Mouse (Mus musculus): ENCODE results near the gene Tbc1d25. TPM values are rescaled to one million over a fixed set of nuclear protein-coding genes. Genes with fewer than 3 reads are reported as not detected.

Tbc1d25 gene
- total and polyA plus RNA-seq, 2 experiments from 2014 or later, result 17.4 to 19.9 TPM

DNA sequence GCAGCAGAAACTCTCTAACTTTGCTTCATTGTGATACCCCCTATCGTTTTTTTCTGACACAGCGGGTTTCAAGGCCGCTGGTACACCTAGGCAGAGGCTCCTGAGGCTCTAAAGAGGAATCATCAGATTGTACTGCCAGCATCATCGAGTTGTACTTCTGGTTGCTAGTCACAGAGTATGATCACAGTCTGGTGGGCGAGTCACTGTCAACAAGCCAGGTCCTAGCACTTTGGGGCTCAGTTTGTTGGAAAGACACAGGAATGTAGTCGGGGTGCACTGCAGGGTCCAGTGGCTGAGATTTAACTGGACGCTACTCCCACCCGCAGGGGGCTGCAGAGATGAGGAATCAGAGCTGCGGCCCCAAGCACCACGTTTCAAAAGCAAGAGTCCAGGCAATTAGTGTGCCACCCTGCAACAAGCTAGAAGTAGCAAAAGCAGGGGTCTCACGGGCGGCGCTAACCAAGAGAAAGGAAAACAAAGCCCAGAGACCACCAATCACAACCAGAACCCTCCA, 16.2 kb upstream of the Tbc1d25 start:
- H3K27ac ChIP-seq, result peak overlapping the region; percentile 64
- peak overlapping the region; percentile 62 for H3K4me2 ChIP-seq (ENCODE audit: low read depth, low read length)
- H3K4me1 ChIP-seq (ENCODE audit: insufficient read depth, low read length), result no peaks in the 10 kb centered on the region
- H3K27me3 ChIP-seq (ENCODE audit: insufficient read depth, low read length), result no peaks in the 10 kb centered on the region
- no peaks in the 10 kb centered on the region for H3K9me3 ChIP-seq (ENCODE audit: low read length)
- DNase-seq (ENCODE audit: low spot score) (no peak), ATAC-seq (no peak)
- WGBS, result 20% methylated on average over 13 of the region's 13 CpGs
- TF ChIP-seq CTCF (IDR thresholded peaks at IDR 0.05; ENCODE audit: low read depth), result peak; percentile 24; the same call in 1 of the 2 replicates
- H3K4me3 ChIP-seq (ENCODE audit: low read length), result peak overlapping the region; percentile 48
- no peaks in the 10 kb centered on the region for H3K36me3 ChIP-seq (ENCODE audit: insufficient read depth, low read length)
- peak overlapping the region; percentile 41; the same call in 1 of the 2 replicates for H3K9ac ChIP-seq (replicated peaks; ENCODE audit: low read length)

DNA sequence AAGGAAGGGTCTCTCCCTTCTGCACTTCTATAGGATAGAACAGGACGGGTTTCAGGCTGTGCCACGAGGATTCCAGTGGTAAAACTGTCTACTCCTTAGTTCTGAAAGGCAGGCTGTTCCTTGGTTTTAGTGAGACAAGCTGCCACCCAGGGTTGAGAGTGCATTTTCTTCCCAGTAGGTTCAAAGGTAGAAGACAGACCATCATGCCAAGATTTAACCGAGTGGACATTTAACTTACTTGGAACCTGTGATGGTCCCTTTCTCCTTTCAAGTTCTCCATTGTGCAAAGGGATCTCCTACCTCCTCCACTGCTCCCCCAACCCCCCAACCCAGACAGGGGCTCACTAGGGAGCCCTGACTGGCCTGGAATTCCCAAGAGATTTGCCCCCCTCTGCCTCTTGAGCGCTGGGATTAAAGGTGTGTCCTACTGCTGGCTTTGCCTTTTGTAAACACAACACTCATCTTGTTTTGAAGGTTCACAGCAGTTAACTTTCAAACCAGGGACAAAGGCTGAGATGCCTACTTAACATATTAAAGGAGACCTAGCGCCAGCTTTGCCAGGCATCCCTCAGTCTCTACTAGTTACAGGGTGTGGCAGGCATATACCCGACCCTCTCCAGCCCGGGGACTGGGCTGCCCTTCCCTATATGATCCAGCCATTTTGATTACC, 7.0 kb upstream of the Tbc1d25 start:
- Histone ChIP-seq H3K9ac (replicated peaks; ENCODE audit: low read length) (no peak overlapping the region), H3K36me3 (ENCODE audit: insufficient read depth, low read length) (no peaks in the 10 kb centered on the region), H3K9me3 (ENCODE audit: low read length) (no peaks in the 10 kb centered on the region), H3K27me3 (ENCODE audit: insufficient read depth, low read length) (no peaks in the 10 kb centered on the region), H3K4me1 (ENCODE audit: insufficient read depth, low read length) (no peaks in the 10 kb centered on the region), H3K27ac (no peak overlapping the region), H3K4me3 (ENCODE audit: low read length) (no peak overlapping the region), H3K4me2 (ENCODE audit: low read depth, low read length) (no peak overlapping the region)
- ATAC-seq (no peak), DNase-seq (ENCODE audit: low spot score) (no peak)
- no peak for TF ChIP-seq CTCF (IDR thresholded peaks at IDR 0.05; ENCODE audit: low read depth)
- WGBS, result 26% methylated on average over 7 of the region's 7 CpGs

DNA sequence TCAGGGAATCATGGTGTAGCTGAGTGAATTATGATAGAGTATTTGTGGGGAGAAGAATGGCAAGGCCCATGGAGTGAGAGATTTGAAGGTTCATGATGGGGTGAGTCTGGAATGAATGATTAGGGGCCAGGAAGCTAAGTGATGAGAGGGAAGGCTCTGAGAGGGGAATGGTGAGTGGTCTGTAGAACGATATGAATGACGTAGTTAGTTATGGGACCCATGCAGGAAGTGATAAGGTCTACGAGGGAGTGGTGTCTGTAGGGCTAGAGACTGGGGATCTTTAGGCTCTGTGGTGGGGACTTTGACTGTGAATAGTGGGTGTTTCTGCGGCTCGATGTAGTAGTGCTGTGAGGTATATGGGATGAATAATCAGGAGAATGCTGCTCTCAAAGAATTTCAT, 3.7 kb upstream of the Tbc1d25 start:
- Histone ChIP-seq H3K4me3 (ENCODE audit: low read length) (no peak overlapping the region), H3K9ac (replicated peaks; ENCODE audit: low read length) (no peak overlapping the region), H3K27ac (no peak overlapping the region), H3K9me3 (ENCODE audit: low read length) (no peaks in the 10 kb centered on the region), H3K36me3 (ENCODE audit: insufficient read depth, low read length) (no peaks in the 10 kb centered on the region), H3K4me2 (ENCODE audit: low read depth, low read length) (no peak overlapping the region), H3K4me1 (ENCODE audit: insufficient read depth, low read length) (no peaks in the 10 kb centered on the region), H3K27me3 (ENCODE audit: insufficient read depth, low read length) (no peaks in the 10 kb centered on the region)
- no peak for TF ChIP-seq CTCF (IDR thresholded peaks at IDR 0.05; ENCODE audit: low read depth)
- DNase-seq (ENCODE audit: low spot score) (no peak), ATAC-seq (no peak)
- 90% methylated on average over 5 of the region's 5 CpGs for WGBS

DNA sequence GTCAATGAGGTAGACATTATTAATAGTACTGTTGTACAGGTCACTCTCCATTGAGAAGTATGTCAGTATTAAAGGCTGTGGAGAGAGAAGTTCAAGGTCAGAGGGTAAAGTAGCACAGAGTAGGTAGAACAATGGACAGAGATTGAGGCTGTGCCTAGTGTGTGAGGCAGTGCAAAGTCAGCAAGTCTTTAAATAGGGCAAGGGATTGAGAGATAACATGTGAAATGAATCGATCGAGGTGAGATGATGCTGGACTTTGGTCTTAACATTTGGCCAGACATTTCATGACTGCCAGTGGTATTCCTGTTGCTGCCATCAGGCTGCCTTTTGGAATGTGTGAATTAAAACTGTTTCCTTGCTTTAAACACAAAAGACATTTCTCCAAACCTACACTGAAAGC, 2.9 kb upstream of the Tbc1d25 start:
- H3K4me3 ChIP-seq (ENCODE audit: low read length), result no peak overlapping the region
- H3K4me1 ChIP-seq (ENCODE audit: insufficient read depth, low read length), result no peaks in the 10 kb centered on the region
- no peaks in the 10 kb centered on the region for H3K9me3 ChIP-seq (ENCODE audit: low read length)
- H3K9ac ChIP-seq (replicated peaks; ENCODE audit: low read length), result no peak overlapping the region
- DNase-seq (ENCODE audit: low spot score) (no peak), ATAC-seq (no peak)
- H3K4me2 ChIP-seq (ENCODE audit: low read depth, low read length), result no peak overlapping the region
- 98% methylated on average over 2 of the region's 2 CpGs for WGBS
- H3K27ac ChIP-seq, result no peak overlapping the region
- H3K27me3 ChIP-seq (ENCODE audit: insufficient read depth, low read length), result no peaks in the 10 kb centered on the region
- no peaks in the 10 kb centered on the region for H3K36me3 ChIP-seq (ENCODE audit: insufficient read depth, low read length)
- no peak for TF ChIP-seq CTCF (IDR thresholded peaks at IDR 0.05; ENCODE audit: low read depth)

DNA sequence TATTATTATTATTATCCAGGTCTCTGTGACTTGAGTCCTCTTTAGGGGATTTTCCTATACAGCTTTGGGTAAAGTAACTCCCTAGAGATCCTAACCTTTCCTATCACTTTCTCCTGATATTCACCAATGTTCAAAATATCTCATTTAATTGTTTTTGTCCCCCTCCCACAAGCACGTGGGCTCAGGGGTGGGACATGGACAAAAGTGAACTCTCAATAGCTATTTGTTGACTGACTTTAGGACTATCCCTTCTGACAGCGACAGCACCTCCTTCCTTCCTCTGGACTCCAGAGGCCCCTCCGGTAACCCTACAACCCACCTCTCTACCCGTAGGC, 845 bp downstream of the Tbc1d25 start:
- H3K27ac ChIP-seq, result no peak overlapping the region
- WGBS, result 31% methylated on average over 4 of the region's 4 CpGs
- ATAC-seq (no peak), DNase-seq (ENCODE audit: low spot score) (no peak)
- no peaks in the 10 kb centered on the region for H3K27me3 ChIP-seq (ENCODE audit: insufficient read depth, low read length)
- peak overlapping the region; percentile 56 for H3K4me3 ChIP-seq (ENCODE audit: low read length)
- H3K4me1 ChIP-seq (ENCODE audit: insufficient read depth, low read length), result no peaks in the 10 kb centered on the region
- H3K9me3 ChIP-seq (ENCODE audit: low read length), result no peaks in the 10 kb centered on the region
- TF ChIP-seq CTCF (IDR thresholded peaks at IDR 0.05; ENCODE audit: low read depth), result no peak
- no peaks in the 10 kb centered on the region for H3K36me3 ChIP-seq (ENCODE audit: insufficient read depth, low read length)
- H3K4me2 ChIP-seq (ENCODE audit: low read depth, low read length), result peak overlapping the region; percentile 60
- H3K9ac ChIP-seq (replicated peaks; ENCODE audit: low read length), result peak overlapping the region; percentile 61

DNA sequence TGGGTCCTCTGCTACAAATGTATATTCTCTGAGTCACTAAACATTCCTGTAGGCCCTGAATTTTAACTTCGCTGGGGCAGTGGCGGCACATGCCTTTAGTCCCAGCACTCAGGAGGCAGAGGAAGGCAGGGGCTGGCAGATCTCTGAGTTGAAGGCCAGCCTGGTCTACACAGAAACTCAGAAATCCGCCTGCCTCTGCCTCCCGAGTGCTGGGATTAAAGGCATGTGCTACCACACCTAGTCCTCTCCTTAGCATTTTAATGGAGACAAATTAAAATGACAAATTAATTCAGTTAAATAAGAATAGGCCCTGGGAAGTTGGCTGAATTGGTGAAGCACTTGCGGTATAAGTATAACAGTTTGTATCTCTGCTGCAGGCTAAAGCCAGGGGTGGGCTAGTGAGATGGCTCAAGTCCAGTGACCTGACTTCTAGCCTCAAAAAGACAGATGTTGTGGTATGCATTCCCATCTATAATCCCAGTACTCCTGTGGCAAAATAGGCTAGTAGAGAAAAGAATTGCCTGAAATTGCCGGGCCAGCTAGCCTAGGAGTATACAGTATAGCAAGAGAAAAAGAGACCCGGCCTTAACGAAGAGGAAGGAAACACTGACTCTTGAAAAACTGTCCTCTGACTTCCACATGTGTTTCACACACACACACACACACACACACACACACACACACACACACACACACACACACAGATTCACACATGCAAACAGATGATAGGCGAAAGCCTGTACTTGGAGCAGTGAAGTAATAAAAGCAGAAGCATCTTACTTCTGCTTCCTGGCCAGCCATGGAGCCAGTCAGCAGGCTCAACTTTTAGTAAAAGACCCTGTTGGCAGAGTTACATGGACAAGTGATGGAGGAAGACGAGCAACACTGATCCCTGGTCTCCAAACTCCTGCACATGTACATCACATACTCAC, 8.0 kb downstream of the Tbc1d25 start:
- ATAC-seq (no peak), DNase-seq (ENCODE audit: low spot score) (no peak)
- H3K4me2 ChIP-seq (ENCODE audit: low read depth, low read length), result no peak overlapping the region
- no peak for TF ChIP-seq CTCF (IDR thresholded peaks at IDR 0.05; ENCODE audit: low read depth)
- no peak overlapping the region for H3K27ac ChIP-seq
- H3K4me1 ChIP-seq (ENCODE audit: insufficient read depth, low read length), result no peaks in the 10 kb centered on the region
- H3K9me3 ChIP-seq (ENCODE audit: low read length), result no peaks in the 10 kb centered on the region
- H3K9ac ChIP-seq (replicated peaks; ENCODE audit: low read length), result no peak overlapping the region
- H3K4me3 ChIP-seq (ENCODE audit: low read length), result no peak overlapping the region
- WGBS, result 88% methylated on average over 10 of the region's 10 CpGs
- no peaks in the 10 kb centered on the region for H3K27me3 ChIP-seq (ENCODE audit: insufficient read depth, low read length)
- H3K36me3 ChIP-seq (ENCODE audit: insufficient read depth, low read length), result no peaks in the 10 kb centered on the region
